Mouse (Mus musculus) limb, embryonic 10.5 days (tissue): ENCODE measurements around the gene Phpt1. TPM values are rescaled to one million over a fixed set of nuclear protein-coding genes. Genes with fewer than 3 reads are reported as not detected.

Experiments used
- DNase-seq: peaks from one replicate; pipeline ENCODE4 v3.0.0-alpha.2; 2017; ENCODE audit warnings: low spot score
- H3K27ac ChIP-seq: fragments of 300-500 bp; sonication (generic); 2 replicates; pipeline ENCODE4 v1.5.1; 2016; ENCODE audit warnings: mild to moderate bottlenecking
- H3K27me3 ChIP-seq: fragments of 300-500 bp; sonication (generic); 2 replicates; pipeline ENCODE4 v1.6.1; 2016; ENCODE audit warnings: low read depth, mild to moderate bottlenecking; ENCODE audit not compliant: poor library complexity, severe bottlenecking
- H3K36me3 ChIP-seq: fragments of 300-500 bp; sonication (generic); 2 replicates; pipeline ENCODE4 v1.6.1; 2016; ENCODE audit warnings: mild to moderate bottlenecking, moderate library complexity
- H3K4me1 ChIP-seq: fragments of 300-500 bp; sonication (generic); 2 replicates; pipeline ENCODE4 v1.6.1; 2016
- H3K4me3 ChIP-seq: fragments of 300-500 bp; sonication (generic); 2 replicates; pipeline ENCODE4 v1.5.1; 2016; ENCODE audit warnings: mild to moderate bottlenecking, moderate library complexity
- H3K9me3 ChIP-seq: fragments of 300-500 bp; sonication (generic); replicated peaks from 2 replicates; pipeline ENCODE4 v1.6.1; 2016; ENCODE audit warnings: mild to moderate bottlenecking
- WGBS: fragments of 180-500 bp; shearing (Covaris S2); methylation state at CpG from one replicate; pipeline ENCODE4 v1.1.7; 2016; 5-methylcytosine and 5-hydroxymethylcytosine counted together
- polyA plus RNA-seq: library from polyadenylated mRNA; unstranded; fragments of >200 nt; fragmentation: Nextera tagmentation; extraction: Ambion mirVana; gene quantifications from 2 replicates; pipeline ENCODE4 v1.2.1, GENCODE M21; 2016

Gene Phpt1
- polyA plus RNA-seq, 1 experiment from 2014 or later: 161 TPM

DNA sequence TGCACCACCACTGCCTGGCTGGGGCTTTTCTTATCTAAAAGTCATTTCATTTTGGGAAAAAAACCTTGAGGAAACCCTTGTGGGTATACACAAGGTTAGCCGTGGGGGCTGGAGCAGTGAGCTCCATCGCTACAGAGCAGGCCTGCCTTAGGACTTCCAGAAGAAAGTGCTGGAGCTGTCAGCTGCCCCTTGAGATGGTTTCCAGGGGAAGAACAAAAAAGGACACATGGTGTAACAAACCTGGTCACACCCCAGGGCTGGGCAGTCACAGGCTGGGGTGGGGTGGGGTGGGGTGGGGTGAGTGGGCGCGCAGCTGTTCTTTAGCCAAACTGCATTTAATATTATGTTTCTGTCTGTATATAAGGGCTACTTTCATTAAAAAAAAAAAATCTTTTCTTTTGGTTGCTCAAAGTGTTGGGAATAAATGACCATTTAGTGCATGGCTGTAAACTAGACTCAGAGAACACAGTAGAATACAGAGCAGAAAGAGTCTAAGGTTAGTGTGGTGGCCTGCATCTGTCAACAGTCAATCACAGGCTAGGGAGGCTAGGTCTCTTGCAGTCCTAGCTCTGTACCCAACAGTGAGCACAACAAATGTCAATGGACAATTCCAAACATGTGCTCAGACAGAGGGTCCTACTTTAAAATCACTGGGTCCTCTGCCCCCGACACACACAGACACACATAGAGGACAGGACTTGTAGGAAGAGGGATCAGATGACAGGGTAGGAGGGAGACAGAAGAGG is 21.9 kb upstream of the Phpt1 start:
- WGBS: 97% methylated on average over 5 of the region's 5 CpGs
- no peak overlapping the region for H3K27ac ChIP-seq
- no peaks in the 10 kb centered on the region for H3K9me3 ChIP-seq
- H3K4me3 ChIP-seq: no peak overlapping the region
- H3K36me3 ChIP-seq: peaks cover 98% of the 10 kb centered on the region
- H3K4me1 ChIP-seq: no peaks in the 10 kb centered on the region
- no peak for DNase-seq
- no peaks in the 10 kb centered on the region for H3K27me3 ChIP-seq

DNA sequence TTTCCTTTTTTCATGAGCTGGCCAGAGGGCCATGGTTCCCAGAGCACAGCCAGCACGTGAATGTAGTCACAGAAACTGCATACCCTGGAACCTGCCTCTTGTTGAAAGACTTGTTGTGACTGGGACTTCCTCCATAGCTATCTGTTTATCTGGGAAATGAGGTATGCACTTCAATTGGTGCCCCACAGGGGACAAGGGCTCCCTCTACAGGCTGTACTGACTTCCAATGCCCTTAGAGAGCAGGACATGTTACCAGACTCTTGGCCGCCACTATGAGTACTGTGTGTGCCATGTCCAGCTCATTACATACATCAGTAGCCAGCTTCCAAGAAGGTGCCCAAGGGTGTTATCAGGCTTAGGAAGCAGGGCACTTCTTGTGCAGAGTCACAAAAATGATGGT is 16.8 kb upstream of the Phpt1 start:
- Histone ChIP-seq H3K4me3 (no peak overlapping the region), H3K27ac (no peak overlapping the region), H3K27me3 (no peaks in the 10 kb centered on the region), H3K4me1 (no peaks in the 10 kb centered on the region), H3K36me3 (peaks cover 98% of the 10 kb centered on the region), H3K9me3 (no peaks in the 10 kb centered on the region)
- 86% methylated on average over 2 of the region's 2 CpGs for WGBS
- no peak for DNase-seq

DNA sequence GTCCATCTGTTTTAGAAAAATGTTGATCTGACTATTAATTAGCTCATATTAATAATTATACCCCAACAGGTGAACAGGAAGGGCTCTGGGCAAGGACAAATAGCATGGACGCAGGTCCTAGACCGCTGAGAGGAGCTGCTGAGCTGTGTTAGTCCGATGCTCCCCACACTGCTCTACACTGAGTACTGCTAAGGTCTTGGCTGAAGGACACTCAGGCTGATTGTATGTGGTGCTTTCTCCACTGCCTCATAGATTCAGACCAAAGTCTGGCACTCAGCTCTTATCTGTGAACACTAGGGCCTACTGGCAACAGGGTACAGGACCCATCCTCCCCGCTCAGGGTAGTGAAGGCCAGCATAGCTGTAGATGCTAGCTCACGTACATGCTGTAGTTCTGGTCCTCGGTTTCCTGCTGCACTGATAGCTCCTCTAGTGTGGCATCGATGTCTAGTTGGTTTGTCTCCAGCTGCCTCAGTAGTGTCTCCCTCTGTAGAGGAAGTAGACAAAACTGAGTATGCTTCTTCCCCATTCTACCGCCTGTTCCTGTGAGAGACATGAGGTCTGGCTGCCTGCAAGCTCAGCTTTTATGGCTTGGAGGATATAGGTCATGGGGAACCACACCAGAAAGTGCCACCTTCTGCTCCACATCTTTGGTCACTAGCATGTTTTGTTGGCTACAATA is 13.3 kb upstream of the Phpt1 start:
- 95% methylated on average over 8 of the region's 8 CpGs for WGBS
- Histone ChIP-seq H3K4me1 (peaks cover 3% of the 10 kb centered on the region; the same call in 1 of the 2 replicates), H3K27me3 (no peaks in the 10 kb centered on the region), H3K27ac (no peak overlapping the region), H3K36me3 (peaks cover 99% of the 10 kb centered on the region), H3K9me3 (no peaks in the 10 kb centered on the region), H3K4me3 (no peak overlapping the region)
- no peak for DNase-seq

DNA sequence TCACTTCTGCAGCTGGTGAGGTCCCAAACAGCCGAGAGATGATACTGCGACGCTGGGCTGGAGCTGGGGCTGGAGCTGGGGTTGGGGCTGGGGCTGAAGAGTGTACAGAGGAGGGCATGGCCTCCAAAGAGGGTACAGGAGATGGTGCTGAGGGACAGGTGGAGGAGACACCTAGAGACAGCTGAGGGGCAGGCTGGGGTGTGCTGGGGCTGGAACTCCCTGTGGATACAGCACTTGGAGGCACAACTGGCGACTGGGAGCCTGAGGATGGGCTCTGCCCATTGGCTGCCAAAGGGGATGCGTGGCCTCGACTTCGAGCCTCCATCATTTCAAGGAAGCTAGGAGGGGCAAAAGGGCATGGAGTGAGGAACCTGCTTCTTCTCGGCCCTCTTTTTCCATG is 12.3 kb upstream of the Phpt1 start:
- H3K36me3 ChIP-seq: peaks cover 99% of the 10 kb centered on the region

DNA sequence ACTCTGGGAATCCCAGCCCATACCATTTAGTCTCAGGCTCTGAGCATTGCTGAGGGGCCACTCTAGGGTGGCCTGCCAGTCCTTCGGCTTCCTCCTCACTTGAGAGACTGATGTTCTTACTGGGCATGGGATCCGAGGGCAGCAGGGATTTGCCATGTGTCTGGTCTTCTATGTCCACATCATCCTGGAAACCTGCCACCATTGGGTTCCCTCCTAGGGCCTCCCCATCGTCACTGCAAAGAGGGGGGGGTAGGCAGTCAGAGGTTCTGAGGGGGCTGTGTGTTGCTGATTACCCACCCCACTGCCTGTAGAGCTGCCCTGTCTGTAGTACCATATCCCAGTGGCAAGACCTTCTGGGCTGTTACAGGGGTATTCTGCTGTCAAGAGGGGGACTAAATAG is 10.6 kb upstream of the Phpt1 start:
- Histone ChIP-seq H3K27ac (no peak overlapping the region), H3K36me3 (peaks cover 82% of the 10 kb centered on the region), H3K4me3 (no peak overlapping the region), H3K27me3 (peaks cover 10% of the 10 kb centered on the region), H3K9me3 (no peaks in the 10 kb centered on the region), H3K4me1 (peaks cover 30% of the 10 kb centered on the region)
- no peak for DNase-seq
- 88% methylated on average over 3 of the region's 3 CpGs for WGBS

More for the DNA sequence above, 12.3 kb upstream of the Phpt1 start:
- no peak overlapping the region for H3K27ac ChIP-seq
- no peak for DNase-seq
- WGBS: 89% methylated on average over 8 of the region's 8 CpGs
- no peaks in the 10 kb centered on the region for H3K27me3 ChIP-seq
- H3K4me1 ChIP-seq: peaks cover 14% of the 10 kb centered on the region
- H3K4me3 ChIP-seq: no peak overlapping the region
- H3K9me3 ChIP-seq: no peaks in the 10 kb centered on the region

DNA sequence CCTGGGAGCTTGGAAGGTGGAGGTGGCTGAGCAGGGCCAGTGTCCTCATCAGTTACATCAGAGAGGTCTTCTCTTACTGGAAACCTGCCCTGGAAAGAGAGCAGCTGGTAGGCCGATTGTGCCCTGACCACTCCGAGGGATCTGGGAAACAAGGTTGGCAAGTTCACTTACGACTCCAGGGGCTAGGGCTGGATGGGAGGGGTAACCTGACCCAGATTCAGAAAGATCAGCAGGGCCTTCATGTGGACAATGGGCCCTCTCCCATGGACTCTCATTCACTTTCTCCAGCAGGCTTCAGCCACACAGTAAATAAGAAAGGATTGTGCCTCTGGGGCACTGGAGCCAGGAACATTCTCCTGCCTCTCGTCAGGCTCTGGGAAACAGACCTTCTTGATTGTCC is 9.8 kb upstream of the Phpt1 start:
- peaks cover 74% of the 10 kb centered on the region for H3K36me3 ChIP-seq
- WGBS: 92% methylated on average over 4 of the region's 4 CpGs
- H3K4me1 ChIP-seq: peaks cover 34% of the 10 kb centered on the region
- no peak for DNase-seq
- H3K4me3 ChIP-seq: no peak overlapping the region
- peaks cover 17% of the 10 kb centered on the region for H3K27me3 ChIP-seq
- H3K9me3 ChIP-seq: no peaks in the 10 kb centered on the region
- no peak overlapping the region for H3K27ac ChIP-seq

DNA sequence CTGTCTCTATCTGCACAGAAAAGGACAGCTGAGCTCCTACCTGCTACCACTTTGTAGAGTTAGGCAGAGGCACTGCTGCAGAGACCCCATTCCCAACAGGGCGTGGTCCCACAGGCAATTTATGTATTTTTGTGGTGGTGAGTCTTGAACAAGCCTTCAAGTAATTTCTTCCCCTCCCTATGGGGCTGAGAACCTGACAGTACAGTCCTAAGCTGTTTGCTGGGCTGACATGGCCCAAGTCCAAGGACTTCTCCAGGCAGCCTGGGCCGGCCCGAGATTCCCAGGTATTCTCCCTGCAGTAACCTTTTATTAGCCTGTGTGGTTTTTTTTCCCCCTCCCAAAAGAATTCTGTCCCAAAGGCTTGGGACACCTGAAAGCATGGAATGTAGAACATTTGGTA is 9.1 kb upstream of the Phpt1 start:
- H3K27me3 ChIP-seq: peaks cover 24% of the 10 kb centered on the region
- WGBS: 94% methylated on average over 3 of the region's 3 CpGs
- no peak overlapping the region for H3K4me3 ChIP-seq
- H3K4me1 ChIP-seq: peaks cover 41% of the 10 kb centered on the region
- H3K27ac ChIP-seq: no peak overlapping the region
- H3K9me3 ChIP-seq: no peaks in the 10 kb centered on the region
- no peak for DNase-seq
- H3K36me3 ChIP-seq: peaks cover 67% of the 10 kb centered on the region

DNA sequence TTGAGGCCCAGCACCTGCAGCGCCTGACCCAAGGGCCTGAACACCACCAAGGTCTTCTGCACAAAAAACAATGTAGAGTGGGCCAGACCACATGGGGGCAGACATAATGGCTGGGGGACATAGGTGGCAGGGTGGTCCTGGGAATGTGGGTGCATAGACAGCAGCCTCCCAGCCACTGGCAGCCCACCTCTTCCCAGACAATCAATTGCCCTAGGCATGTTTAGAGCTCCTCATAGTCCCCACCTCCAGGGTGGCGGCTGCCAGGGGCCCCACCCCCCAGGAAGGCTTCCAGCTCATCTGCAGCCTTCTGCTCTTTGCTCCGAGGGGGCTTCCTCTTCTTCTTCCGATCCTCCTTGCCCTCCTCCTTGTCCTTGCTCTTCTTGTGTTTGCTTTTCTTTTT is 8.5 kb upstream of the Phpt1 start:
- Histone ChIP-seq H3K4me1 (peaks cover 47% of the 10 kb centered on the region), H3K36me3 (peaks cover 62% of the 10 kb centered on the region), H3K4me3 (no peak overlapping the region), H3K27me3 (peaks cover 30% of the 10 kb centered on the region), H3K27ac (no peak overlapping the region), H3K9me3 (no peaks in the 10 kb centered on the region)
- WGBS: 72% methylated on average over 4 of the region's 4 CpGs
- DNase-seq: no peak

DNA sequence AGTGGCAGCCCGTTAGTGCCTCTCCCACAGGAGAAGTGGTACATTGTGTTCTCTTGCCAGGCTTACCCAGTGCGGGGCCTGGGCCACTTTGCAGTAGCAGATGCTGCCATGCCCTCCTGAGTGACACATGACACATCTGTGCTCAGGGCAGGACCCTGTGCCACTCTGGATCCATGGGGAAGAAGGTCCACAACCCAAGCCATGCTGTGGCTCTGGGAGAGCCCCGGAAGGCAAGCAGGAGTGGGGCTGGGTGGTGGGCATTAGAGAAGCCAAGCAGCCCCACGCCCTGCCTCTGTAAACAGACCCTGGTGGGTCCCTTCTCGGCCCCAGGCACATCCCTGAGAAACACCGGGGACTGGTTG is 8.1 kb upstream of the Phpt1 start:
- Histone ChIP-seq H3K4me3 (no peak overlapping the region), H3K36me3 (peaks cover 57% of the 10 kb centered on the region), H3K4me1 (peaks cover 51% of the 10 kb centered on the region), H3K27ac (no peak overlapping the region), H3K9me3 (no peaks in the 10 kb centered on the region), H3K27me3 (peaks cover 35% of the 10 kb centered on the region)
- no peak for DNase-seq
- 93% methylated on average over 6 of the region's 6 CpGs for WGBS

DNA sequence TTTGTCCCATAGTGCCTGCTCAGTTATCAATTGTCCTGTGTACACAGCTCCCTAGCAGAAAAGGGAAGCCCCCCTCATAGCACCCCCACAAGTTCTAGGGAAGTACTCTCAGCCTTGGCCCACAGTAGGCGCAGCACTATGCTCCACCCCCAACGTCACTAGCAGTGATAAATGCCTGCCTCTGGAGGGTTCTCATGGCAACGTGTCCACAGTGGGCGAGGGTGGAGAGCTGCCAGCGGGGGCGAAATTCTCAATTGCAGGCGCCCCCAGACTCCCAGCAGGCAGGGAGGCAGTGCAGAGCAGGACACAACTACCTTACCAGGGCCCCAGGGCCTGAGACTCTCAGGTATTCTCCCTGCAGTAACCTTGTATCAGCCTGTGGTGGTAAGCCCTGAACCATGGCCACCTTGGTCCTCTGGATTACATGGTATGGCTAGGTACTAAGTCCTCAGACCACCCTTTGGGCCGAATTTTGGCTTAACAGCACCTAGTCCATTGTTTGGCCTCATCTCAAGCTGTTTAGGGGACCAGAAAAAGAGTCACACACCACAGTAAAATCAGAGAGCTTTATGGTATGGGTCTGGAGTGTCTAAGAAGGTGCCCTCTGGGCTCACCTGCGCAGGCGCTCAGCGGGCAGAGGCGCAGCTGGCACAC is 7.6 kb upstream of the Phpt1 start:
- 62% methylated on average over 12 of the region's 12 CpGs for WGBS
- Histone ChIP-seq H3K27ac (no peak overlapping the region), H3K27me3 (peaks cover 40% of the 10 kb centered on the region), H3K4me3 (peak overlapping the region; percentile 6; the same call in 1 of the 2 replicates), H3K36me3 (peaks cover 52% of the 10 kb centered on the region), H3K9me3 (no peaks in the 10 kb centered on the region), H3K4me1 (peaks cover 56% of the 10 kb centered on the region)
- peak; percentile 37 for DNase-seq

DNA sequence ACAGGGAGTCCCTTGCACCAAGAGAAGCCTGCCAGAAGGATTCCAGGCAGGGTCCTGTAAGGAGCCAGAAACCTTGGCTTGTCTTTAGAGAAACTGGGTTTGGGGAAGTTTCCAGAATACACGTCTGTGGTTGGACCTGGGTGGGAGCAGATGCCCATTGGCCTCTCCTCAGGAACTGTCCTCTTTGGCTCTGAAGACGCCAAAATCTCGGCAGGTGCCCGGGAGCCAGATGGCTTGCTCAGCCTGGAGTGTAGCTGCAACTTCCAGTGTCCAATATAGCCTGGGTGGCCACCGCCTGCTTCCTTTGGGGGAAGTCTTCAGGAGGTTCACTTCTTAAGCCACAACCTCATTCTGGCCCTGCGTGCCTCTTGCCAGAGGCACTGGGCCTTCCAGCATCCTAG is 6.9 kb upstream of the Phpt1 start:
- Histone ChIP-seq H3K9me3 (no peaks in the 10 kb centered on the region), H3K27me3 (peaks cover 47% of the 10 kb centered on the region), H3K36me3 (peaks cover 45% of the 10 kb centered on the region), H3K27ac (no peak overlapping the region), H3K4me1 (peaks cover 63% of the 10 kb centered on the region), H3K4me3 (peak overlapping the region; percentile 44; the same call in 1 of the 2 replicates)
- WGBS: 47% methylated on average over 6 of the region's 6 CpGs
- peak; percentile 37 for DNase-seq

DNA sequence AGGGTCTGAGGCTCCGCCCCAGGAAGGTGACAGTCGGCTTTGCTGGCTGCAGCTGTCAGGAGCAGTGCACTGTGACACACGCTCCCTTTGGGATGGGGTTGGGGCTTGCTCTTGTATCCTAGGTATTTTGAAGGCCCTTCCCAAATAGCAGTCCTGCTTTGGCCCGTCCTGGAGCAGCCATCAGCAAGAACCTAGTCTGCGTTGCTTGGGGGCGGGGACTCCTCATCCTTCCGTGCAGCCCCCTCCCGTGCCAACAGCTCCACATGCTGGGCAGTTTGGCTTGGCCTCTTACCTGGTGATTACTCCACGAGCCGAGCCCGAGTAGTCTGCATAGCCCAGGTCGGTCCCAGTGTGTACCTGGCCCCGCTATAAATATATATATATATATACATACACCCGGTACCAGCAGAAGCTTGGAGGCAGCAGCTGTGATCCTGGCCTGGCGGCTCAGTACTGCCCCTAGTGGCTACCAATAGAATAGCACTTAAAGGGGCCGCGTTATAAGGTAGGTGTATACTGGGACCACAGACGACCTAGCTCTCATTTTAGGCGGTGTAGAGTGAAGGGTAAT is 6.4 kb upstream of the Phpt1 start, which contains the start of gene Ajm1:
TSS of gene Ajm1 (minus strand) at position 464 of the 571 bp plus-strand sequence.
- 7% methylated on average over 19 of the region's 19 CpGs for WGBS
- Histone ChIP-seq H3K27me3 (peaks cover 52% of the 10 kb centered on the region), H3K9me3 (no peaks in the 10 kb centered on the region), H3K36me3 (peaks cover 40% of the 10 kb centered on the region), H3K27ac (no peak within 1 kb of the TSS), H3K4me1 (peaks cover 64% of the 10 kb centered on the region), H3K4me3 (peak within 1 kb of the TSS; percentile 44)
- peak; percentile 73 for DNase-seq

DNA sequence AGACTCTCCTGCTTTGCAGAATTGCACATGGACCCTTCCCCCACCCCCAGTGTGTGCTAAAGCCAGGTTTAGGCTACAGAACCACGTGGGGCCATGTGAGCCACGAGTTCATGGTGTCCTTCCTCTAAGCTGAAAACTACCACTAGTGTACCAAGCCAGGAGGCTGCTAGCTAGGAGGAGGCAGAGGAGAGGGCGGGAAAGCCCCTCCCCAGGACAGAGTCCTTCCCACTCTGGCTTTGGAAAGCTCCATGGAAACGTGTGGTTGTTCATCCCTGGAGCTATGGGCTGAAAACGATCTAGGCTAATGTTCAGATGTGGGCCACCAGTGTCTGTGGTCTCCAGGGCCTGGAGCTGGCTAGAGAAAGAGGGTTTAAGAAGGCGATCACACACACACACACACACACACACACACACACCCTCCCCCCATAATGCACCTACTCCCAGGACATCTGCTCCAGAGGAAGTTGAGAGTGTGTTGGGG is 5.6 kb upstream of the Phpt1 start:
- DNase-seq: no peak
- peaks cover 33% of the 10 kb centered on the region for H3K36me3 ChIP-seq
- no peak overlapping the region for H3K4me3 ChIP-seq
- WGBS: 51% methylated on average over 6 of the region's 6 CpGs
- H3K4me1 ChIP-seq: peaks cover 68% of the 10 kb centered on the region
- H3K9me3 ChIP-seq: no peaks in the 10 kb centered on the region
- peaks cover 59% of the 10 kb centered on the region for H3K27me3 ChIP-seq
- no peak overlapping the region for H3K27ac ChIP-seq
